Mouse (Mus musculus) kidney, adult 2 months (tissue): ENCODE data around the gene Megf8.

ENCODE experiments used
- CTCF ChIP-seq: fragments of 200-500 bp; conservative IDR thresholded peaks from 2 replicates; pipeline ENCODE4 v1.5.1; 2011; ENCODE audit warnings: low read depth, mild to moderate bottlenecking, control low read depth, low read length, moderate library complexity, mixed read lengths; ENCODE audit not compliant: insufficient read depth, insufficient read length
- POLR2A ChIP-seq: fragments of 200-500 bp; IDR thresholded peaks from one replicate; pipeline ENCODE4 v1.6.1; 2011; ENCODE audit warnings: low read depth, low read length, control low read depth

DNA sequence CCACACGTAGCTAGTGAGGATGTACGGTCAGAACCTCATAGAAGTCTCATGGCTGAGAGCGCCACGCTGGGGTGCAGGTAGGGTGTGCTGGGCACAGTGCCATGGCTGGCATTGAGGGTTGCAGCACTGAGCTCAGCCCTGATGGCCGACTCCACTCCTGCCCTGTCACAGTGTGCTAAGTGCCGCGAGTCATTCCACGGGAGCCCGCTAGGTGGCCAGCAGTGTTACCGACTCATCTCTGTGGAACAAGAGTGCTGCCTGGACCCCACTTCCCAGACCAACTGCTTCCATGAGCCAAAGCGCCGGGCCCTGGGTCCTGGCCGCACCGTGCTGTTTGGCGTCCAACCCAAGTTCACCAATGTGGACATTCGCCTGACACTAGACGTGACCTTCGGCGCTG, 46.2 kb downstream of the Megf8 start:
- TF ChIP-seq CTCF (0 out of 2 replicates have a peak, but pooled peaks have one; percentile 19), POLR2A (no peak)
